Mouse (Mus musculus) megakaryocyte progenitor cell, adult 5-6 weeks (primary cell): Measurements from ENCODE around the gene Aspscr1. TPM values are rescaled to one million over a fixed set of nuclear protein-coding genes. Genes with fewer than 3 reads are reported as not detected.
"Not testable (repeated sequence)": the region's sequence is repeated elsewhere in the genome, so short reads cannot be mapped to it uniquely, and the experiment has no call there.

Experiments used
- ATAC-seq: replicated peaks from 2 replicates; pipeline ENCODE4 v1.8.0; 2016; ENCODE audit warnings: mild to moderate bottlenecking, moderate TSS enrichment, inconsistent platforms; ENCODE audit not compliant: poor library complexity
- total RNA-seq, 2 experiments: library from RNA; stranded (forward) in 1 of 2; stranded (reverse) in 1 of 2; fragments of 157-497, 149-512 nt in 1 of 2; fragments of 200-1000 nt in 1 of 2; gene quantifications; 2 replicates each; pipeline versions ENCODE4 v1.2.3 to v1.2.4; 2015 to 2017

Gene Aspscr1
- total RNA-seq, 2 experiments from 2014 or later = 39.6 to 46.6 TPM

DNA sequence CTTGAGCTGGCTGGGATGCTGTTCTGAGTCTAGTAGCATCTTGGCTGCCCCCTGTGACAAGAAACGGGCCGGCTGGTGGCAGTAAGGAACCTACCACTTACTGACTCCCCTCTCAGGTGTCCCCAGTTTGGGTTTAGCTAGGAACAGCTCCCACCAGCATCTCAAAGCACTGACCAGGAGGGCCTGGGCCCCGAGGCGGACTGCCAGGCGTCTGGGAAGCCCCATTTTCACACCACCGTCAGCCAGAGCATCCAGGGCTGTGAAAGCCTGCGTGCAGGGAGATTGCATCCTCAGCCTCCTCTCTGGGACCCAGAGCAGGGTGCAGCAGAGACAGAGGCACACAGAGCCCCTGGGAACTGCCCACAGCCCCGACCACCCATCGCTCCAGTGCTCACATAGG lies 31.5 kb upstream of the Aspscr1 start:
- no peak for ATAC-seq

DNA sequence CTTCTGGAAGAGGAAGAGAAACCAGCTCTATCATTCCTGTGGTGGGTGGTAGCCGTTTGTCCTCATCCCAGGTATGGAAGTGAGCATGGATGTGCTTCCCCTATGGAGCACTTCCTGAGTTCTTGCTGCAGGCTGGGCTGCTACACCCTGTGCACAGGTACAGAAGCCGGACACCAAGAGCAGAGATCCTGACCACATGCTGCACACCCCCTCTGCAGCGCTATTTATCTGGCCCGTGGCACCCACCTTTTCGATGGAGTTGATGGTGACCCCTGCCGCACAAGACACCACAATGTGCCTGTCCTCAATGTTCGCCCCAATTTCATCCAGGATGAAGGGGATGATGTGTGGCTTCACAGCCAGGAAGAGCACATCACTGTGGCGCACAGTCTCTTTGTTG lies 30.9 kb upstream of the Aspscr1 start:
- ATAC-seq = peak; percentile 9; the same call in 1 of the 2 replicates

DNA sequence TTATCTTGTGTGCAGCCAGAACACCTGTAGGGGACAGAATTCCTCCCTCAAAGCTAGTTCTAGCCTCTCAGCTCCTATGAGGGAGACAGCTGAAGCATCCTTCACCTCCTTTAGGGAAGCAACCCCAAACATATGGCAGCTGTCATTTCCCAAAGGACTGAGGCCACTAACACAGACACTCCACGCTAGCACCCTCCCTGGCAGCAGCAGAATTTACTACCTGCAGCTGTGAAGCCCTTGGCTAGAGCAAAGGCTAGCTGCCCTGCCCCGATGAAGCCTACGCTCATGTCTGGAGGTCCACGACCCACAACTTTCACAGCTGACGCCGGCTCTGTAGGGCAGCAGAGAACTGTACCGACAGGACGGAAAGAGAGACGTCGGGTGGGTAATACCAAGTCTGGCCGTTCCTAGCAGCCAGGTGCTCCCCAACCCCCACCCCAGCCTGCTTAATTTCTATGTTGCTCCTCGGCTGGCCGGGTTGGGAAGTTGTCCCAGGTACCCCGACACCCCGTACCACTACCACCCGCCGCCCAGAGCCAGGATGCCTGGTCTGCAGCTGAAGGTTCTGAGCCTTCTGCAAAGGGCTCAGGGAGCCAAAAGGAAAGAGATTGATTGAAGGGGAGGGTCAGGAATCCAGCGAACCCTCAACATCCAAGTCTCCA lies 29.7 kb upstream of the Aspscr1 start:
- ATAC-seq = peak; percentile 17

DNA sequence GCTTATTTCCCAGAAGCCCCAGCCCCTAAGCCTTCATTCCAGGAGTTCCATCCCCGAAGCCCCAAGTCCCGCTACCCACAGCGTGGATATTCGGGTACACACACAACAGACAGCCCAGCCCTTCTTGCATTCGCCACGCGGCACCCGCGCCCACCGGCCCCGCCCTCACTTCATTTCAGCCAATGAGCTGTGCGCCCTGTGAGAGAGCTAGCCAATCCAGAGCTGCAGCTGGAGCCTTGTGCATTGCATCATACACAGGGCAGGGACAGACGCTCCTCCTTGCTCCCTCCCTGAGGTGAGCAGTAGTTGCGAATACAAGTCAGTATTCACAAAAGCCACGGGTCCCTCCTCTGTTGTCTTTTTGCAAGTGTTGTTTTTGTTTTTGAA lies 29.2 kb upstream of the Aspscr1 start, which contains the start of gene Pycr1:
TSS of gene Pycr1 (minus strand) at position 169 of the 387 bp plus-strand sequence.
- peak; percentile 96 for ATAC-seq

DNA sequence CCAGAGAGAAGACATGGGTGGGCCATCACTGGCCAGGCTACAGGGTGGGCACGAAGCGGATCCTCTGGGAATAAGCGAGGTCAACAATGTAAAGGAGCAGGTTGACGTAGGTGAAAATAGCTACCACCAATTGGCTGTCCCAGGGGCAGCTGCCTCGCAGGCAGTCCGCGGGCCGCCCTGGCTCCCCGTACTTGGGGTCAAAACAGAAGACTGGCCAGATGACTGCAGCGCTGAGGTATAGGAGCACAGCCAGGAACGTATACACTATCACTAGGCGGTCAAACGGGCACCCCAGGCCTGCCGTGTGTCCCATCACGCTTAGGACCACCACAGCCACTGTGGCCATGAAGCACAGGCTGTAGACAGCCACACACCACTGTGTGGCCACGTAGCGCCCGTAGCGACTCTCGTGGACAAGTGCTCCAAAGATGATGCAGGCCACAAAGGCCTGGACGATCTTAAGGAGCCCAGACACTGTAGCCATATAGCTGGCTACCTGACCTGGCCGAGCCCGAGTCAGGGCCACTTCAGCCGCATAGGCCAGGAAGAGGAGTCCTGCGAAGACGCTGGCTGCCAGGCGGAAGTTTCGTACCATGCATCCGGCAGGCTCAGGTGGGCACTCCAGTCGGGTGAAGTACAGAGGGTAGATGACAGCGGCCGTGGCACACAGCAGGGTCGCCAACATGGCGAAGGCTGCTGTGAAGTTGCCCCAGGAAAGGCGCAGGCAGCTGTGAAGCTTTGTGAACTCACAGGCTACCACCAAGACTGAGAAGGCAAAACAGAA lies 25.5 kb upstream of the Aspscr1 start:
- ATAC-seq = no peak

DNA sequence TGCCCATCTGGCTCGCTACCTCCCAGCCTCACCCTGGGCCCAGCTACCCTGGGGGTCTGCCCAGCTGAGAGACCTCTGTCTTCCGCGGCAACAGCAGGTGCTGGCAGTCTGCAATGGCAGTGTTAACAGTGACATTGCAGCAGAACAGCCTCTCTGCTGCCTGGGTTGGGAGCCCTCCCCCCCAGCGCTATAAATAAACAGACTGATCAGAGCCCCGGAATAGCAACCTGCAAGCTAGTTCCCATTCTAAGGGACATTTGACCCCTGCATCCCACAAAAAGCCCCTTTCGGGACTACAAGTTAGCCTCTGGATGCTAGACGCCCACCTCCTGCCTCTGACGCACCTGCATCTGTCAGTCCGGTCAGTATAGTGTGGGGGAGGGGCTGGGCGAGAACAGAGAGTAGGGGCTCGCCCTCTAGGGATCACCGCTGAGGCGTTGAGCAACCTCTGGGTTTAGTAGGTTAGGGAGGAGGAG lies 24.7 kb upstream of the Aspscr1 start, which contains the start of gene Myadml2:
TSS of gene Myadml2 (minus strand) at position 158 of the 476 bp plus-strand sequence.
- ATAC-seq = peak; percentile 26; the same call in 1 of the 2 replicates

DNA sequence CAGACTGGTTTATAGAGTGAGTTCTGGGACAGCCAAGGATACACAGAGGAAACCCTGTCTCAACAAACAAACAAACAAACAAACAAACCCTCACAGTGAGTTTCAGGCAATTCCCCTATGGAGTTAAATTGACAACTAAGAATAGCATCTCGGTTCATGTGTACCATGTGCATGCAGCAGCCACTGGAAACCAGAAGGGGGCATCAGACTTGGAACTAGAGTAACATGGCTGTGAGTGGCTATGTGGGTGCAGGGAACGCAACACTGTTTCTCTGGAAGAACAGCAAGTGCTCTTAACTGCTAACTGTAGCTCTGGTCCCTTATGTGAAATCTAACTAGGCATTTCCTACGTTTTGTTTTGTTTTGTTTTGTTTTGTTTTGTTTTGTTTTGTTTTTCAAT lies 20.9 kb upstream of the Aspscr1 start:
- ATAC-seq = peak; percentile 51; the same call in 1 of the 2 replicates

DNA sequence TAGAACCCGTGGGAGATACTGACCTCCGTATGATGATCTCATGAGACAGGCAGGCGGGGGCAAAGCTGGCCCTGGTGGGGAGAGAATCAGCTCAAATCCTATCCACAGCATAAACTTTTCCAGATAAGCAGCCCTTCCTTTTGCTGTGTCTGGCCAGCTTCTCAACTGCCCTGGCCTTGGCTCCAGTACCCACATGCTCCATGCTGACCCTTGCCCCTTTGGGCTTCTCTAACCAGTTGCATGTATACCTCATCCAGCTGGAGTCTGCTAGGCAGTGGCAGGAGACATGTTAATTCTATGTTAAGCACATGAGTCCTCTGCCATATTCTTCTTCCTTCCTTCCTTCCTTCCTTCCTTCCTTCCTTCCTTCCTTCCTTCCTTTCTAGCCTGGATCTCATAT lies 18.0 kb upstream of the Aspscr1 start:
- ATAC-seq = no peak

DNA sequence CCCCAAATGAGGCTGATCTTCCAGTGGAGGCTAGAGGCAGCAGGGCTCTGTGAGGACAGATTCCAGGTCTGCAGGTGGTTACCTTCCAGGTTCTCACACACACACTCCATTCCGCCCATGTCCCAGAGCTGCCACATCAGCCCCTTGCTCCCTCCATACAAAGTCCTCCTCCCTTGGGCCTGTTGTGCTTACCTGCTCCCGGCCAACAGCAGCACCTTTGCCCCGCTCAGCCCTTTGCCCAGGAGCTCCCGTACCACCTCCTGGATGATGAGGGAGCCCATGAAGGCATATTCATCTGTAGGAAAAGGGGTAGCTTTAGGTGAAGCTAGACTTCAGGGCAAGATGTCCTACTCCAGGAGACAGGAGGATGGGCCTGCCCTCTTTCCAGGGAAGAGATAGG lies 15.5 kb upstream of the Aspscr1 start:
- no peak for ATAC-seq

DNA sequence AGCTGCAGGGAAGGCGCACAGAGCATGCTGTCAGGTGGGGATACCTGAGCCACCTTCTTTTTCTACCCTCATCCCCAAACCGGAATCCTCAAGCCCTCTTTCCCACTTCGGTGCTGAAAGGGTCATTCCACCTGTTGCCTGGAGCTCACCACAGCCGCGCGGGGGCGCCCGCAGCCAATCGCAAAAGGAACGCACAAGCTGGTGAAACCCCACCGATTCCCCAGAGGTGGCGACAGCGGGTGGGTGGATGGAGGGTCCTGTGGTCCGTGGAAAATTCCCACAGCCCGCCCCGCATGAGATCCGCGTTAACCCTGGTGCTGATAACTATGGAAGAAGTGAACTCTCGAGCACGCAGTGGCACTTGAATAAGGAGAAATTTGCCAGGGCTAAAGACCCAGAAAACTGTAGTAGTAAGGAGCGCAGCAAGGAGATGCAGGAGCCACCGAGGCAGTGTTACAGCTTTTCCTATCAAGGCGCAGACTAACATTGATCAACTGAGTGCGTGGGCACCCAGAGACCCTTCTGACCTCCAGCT lies 13.8 kb upstream of the Aspscr1 start:
- ATAC-seq = peak; percentile 80

DNA sequence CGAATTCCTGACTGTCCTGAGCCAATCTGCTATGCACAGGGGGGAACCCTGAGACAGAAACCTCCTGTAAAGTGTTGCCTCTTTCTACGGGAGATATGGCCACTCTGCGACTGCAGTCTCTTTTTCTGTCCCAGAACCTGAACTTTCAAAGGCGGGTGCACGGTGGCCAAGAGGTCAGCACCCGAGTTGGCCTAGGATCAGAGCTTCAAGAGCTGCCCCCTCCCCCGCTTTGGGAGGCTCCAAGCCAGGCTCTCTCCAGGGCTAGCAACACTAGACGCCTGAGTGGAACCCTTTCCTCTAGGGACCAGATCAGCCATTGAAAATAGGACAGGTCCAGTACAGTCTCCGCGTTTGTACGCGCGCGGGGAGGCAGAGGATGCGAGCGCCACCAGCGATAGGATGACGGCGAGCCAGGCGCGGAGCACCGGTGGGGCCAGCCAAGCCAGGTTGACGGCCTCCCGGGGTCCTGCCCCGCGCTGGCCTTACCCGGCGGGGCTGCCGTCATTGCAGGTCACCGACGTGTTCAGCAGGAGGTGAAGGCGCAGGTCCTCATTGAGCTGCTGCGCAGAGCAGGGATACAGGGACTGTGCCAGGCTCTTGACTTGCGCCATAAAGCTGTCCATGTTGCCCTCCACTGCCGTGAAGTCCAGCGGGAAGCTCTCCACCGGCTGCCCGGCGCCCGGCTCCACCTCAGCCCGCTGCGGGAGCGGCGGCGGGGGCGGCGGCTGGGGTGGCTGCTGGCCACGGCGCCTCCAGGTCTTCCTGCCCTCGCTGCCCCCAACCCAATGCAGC lies 13.1 kb upstream of the Aspscr1 start:
- ATAC-seq = no peak

DNA sequence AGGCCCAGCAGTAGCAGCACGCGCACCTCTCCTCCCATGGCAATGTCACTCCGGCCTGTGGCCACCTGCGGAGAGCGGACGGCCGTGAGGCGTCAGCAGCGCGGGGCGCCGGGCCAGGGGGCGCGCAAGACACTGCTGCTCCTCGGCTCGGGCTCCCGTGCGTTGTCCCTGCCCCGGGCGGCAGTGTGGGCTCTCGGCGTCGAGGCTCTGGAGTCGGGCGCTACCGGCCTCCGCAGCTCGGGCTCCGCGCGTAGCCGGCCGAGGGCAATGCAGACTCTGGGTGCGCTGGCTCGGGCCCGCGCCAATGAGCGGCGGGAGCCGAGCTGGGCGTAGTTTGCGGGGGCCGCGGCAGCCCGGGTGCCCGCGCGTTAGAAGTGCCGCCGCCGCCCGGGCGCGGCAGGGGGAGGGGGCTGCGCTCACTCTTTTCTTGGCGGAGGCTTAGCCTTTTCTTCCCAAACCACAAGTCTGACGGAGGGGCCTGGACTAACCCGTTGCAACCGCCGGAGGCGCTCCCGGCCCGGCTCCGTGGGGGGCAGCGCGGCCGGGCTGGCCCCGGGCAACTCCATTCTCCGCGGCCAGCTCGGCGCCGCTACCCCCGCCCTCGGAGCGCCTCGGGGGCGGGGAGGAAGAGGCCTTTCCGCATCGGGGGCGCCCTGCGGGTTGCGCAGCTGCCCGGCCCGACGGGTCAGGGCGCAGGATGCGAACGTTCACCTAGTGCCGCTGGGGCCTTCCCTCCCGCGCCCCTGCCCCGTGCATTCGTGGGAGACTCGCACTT lies 12.3 kb upstream of the Aspscr1 start:
- ATAC-seq = 0 out of 2 replicates have a peak, but pooled peaks have one; percentile 8

DNA sequence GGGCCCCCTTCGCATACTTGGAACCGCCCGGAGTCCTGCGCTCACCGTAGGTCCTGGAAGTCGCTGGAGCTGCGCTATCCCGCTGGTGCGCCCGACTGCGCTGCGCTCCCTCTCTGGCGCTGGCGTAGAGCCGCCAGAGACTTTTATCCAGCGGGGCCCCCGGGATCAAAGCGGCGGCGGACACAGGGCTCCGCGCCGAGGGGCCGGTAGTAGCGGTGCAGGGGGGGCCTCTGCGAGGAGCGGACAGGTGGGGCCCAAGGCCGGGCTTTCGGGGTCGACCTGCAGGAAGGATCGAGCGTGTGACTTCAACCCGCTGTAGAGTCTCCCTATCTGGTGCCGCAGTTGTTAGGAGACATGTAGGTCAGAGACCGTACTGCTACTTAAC lies 11.7 kb upstream of the Aspscr1 start, which contains the start of gene Notum:
TSS of gene Notum (minus strand) at position 100 of the 385 bp plus-strand sequence.
- ATAC-seq = no peak

DNA sequence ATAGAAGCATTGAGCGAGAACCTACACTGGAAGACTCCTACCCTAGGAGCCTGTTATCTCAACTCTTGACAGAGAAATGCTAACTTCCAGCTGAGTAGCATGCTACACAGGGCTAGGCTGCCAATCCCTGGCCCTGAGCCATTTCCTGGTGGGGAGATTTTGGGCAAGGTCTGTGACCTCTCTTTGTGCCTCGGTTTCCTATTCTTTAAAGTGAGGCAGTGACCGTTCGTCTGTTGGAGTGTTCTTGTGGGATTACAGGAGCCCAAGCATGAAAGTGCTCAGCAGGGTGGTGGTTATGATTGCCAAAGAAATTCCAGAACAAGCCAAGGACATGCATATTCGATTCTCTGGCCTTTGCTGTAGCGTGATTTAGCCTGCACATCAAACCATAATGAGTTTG lies 10.0 kb upstream of the Aspscr1 start:
- ATAC-seq = no peak

DNA sequence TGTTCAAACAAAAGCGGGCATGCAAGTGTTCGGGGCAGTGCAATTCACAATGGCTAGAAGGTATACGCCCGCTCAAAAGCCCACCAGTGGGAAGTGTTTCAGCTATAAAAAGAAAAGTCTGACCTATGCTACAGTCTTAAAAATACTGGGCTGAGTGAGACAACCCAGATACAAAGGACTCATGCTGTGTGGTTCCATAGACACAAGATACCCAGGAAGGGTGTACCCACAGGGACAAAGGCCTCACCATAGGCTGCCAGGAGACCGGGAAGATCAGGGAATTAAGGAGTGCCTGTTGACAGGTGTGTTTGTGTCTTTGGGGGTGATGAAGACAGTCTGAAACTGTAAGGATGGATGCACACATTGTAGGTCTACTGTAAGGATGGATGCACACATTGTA lies 9.1 kb upstream of the Aspscr1 start:
- no peak for ATAC-seq

DNA sequence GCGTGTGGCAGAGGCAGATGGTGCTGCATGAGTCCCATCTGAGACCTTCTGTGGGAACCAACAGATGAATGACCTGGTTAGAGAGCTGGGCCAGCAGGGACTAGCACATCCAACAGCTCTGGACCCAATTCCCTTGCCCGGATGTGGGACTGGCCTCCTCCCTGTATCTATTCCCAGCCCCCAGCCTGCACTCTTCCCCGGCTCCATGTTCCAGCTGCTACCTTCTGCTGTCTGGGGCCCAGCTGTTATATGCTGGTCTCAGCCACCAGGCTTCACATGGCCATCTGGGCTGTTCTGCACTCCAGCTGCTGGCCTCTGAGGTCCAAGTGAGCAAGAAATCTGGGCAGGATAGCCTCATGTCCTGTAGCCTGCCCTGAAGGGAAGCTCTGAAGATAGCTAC lies 7.4 kb upstream of the Aspscr1 start:
- no peak for ATAC-seq

DNA sequence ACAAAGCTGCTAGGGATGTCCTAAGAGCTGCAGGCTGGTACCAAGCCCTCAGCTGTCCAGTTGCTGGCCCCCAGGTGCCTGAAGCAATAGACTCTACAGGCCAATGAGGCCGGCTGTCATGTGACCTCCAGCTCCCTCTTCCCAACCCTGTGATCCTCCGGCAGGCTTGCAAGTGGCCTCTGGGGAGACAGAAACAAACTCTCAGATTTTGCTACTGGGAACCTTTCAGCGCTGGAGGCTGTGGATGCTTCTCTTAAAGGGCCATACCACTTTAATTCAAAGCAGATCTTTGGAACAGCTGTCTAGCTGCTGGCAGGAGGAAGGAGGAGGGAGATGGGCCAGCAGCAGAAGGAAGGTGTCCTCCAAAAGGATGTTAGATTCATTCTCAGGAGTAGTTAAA lies 6.2 kb upstream of the Aspscr1 start:
- no peak for ATAC-seq

DNA sequence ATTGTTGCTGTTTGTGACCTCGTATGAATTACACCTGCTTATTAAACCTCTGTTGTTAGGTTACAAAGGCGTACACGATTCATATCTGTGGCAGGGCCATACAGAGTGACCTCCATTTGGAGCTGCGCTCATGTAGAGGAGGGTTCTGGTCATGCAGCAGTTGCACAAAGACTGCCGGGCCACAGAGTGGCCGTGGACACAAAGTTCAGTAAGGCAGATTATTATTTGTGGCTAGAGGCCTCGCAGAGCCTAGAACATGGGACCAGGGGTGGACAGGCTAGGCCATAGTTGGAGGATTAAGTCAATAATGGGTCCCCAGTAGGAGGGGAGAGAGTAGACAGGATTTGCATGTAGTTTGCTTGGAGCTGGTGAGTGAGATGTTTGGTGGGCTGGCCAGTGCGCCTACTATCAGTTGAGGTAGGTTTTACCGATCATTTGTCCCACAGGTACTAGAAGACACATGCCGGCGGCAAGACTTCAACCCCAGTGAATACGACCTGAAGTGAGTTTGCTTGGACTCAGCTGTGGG lies 885 bp downstream of the Aspscr1 start:
- ATAC-seq = no peak

DNA sequence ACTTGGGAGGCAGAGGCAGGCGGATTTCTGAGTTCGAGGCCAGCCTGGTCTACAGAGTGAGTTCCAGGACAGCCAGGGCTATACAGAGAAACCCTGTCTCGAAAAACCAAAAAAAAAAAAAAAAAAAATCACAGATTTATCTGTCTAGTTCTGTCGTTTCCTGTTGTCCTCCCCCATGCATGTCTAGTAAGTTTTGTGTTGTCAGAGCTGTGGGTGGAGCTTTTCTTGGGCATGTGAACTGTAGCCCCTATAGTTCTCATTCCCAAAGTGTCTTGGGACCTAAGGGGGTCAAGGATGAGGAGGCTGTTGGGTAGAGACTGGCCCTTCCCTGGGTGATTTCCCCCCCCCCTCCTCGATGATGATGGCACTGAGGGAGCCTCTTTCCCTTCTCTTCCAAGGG lies 3.1 kb downstream of the Aspscr1 start:
- ATAC-seq = not testable (repeated sequence)

DNA sequence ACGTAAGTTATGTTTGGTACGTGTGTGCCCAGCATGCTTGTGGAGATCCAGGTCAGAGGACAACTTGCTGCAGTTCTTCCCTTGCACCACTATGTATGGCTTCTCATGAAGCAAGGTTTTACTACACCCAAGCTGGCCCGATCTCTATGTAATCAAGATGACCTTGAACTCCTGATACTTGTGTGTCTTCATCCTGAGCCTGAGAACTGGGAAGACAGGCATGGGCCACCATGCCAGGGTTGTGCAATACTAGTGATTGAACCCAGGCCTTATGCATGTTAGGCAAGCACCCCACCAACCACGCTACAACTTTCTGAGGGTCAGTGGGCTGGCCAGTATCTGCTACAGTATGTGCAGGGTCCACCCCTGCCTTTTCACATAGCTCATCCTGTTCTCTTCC lies 4.2 kb downstream of the Aspscr1 start:
- ATAC-seq = no peak
